Mouse (Mus musculus) stomach, postnatal 0 days (tissue): ENCODE measurements around the gene Ifna5.

Source experiments
- CTCF ChIP-seq: IDR thresholded peaks from 2 replicates; pipeline ENCODE4 v1.5.1; 2016; ENCODE audit warnings: antibody characterized with exemption, low read depth, mild to moderate bottlenecking, moderate library complexity
- EP300 ChIP-seq: optimal IDR thresholded peaks from 2 replicates; pipeline ENCODE3; 2016; ENCODE audit warnings: antibody characterized with exemption

DNA sequence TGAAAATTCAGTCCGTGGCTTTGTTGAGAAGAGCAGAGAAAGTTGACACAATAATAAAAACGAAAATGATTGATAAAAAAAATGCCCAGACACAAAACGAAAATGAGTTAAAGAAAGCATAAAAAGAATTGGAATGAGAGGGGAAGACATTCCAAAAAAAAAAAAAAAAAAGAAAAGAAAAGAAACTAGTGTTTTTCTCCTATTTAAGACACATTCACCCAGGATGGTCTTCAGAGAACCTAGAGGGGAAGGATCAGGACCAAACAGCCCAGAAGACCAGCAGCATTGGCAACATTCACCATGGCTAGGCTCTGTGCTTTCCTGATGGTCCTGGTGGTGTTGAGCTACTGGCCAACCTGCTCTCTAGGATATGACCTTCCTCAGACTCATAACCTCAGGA, 19.4 kb upstream of the Ifna5 start, which contains the start of gene Ifna7:
- no peak for TF ChIP-seq CTCF
- TF ChIP-seq EP300: no peak
